Mouse (Mus musculus) cerebellum, adult 9-10 months (tissue): ENCODE results near the gene Krtap6-5.
"Not testable (repeated sequence)": the region's sequence is repeated elsewhere in the genome, so short reads cannot be mapped to it uniquely, and the experiment has no call there.

Source experiments
- DNase-seq: peaks from one replicate; pipeline ENCODE4 v3.0.0; 2022

Gene Krtap6-5

DNA sequence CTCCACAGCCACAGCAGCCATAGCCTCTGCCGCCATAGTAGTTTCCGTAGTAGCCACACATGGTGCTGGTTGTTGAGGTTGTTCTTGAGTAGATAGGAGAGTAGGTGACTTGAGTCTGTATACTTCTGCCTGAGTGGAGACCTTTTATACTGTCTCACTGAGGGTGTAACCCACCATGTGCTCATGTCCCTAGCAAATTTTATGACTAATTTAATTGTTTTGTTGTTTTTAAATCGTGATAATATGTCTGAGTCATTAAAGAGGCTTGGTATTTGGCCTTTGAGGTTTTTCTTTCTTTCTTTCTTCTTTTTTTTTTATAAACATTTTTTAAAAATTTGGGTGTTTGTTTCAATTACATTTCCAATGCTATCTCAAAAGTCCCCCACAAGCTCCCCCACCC lies at the start of gene Krtap6-5:
Gene Krtap6-5 (minus strand): TSS at position 101 of the 400 bp plus-strand sequence.
- no peak for DNase-seq

GRCm38 (mm10) chr16:89071041-89071440 lies 23.4 kb upstream of the Krtap6-5 start:
- DNase-seq = not testable (repeated sequence)

- DNase-seq = not testable (repeated sequence)
Measured at GRCm38 (mm10) chr16:89063902-89064301, 16.2 kb upstream of the Krtap6-5 start, which contains the start of gene 1110025L11Rik. 1110025L11Rik (minus strand) TSS chr16:89064002.

- DNase-seq = not testable (repeated sequence)
Measured at GRCm38 (mm10) chr16:89041372-89041771, 6.3 kb downstream of the Krtap6-5 start, which contains the start of gene Gm10228. Gm10228 (minus strand) TSS chr16:89041472.

DNA sequence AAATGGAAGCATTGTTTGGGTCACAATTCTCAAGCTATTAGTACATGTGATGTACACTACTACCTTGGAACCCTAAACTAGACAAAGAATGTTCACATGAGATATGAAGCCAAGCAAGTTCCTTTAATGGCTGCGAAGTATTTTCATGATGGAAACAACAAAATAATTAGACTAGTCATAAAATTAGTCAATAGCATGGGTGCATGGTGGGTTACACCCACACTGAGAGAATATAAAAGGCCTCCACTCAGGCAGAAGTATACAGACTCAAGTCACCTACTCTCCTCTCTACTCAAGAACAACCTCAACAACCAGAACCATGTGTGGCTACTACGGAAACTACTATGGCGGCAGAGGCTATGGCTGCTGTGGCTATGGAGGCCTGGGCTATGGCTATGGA lies 16.3 kb downstream of the Krtap6-5 start, which contains the start of gene Krtap6-1:
Gene Krtap6-1 (plus strand): TSS at position 301 of the 400 bp plus-strand sequence.
- not testable (repeated sequence) for DNase-seq

GRCm38 (mm10) chr16:89014984-89015383 lies 32.7 kb downstream of the Krtap6-5 start, which contains the start of gene Gm10229:
Gm10229 (plus strand) TSS chr16:89015284.
- not testable (repeated sequence) for DNase-seq

DNA sequence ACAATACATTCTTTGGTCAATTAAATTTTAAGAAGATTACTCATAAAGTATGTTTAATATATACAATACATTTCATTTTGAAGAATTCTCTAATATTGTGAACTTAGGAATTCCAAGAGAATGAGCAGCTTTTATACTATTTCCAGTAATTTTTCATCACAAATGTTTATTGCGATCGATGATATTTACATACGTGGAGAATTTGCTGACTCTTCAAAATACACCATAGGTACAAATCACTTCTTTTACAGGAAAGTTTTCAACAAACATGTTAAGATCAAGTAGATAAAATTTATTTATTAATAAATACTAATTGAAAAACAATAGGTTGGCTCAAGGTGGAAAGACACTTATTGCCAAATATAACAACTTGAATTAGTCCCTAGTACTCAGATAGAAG lies 33.7 kb downstream of the Krtap6-5 start:
- DNase-seq = no peak

- DNase-seq = no peak
Measured at GRCm38 (mm10) chr16:89010659-89011058, 37.0 kb downstream of the Krtap6-5 start, which contains the start of gene Krtap22-2. Krtap22-2 (minus strand) TSS chr16:89010759.
